Mouse (Mus musculus): ENCODE results near the gene Lrrc8d.
A peak's percentile ranks its signal among the peaks of the same experiment; 100 is the strongest.

GRCm38 (mm10) chr5:105699141-105700069 lies at the start of gene Lrrc8d:
- TF ChIP-seq JUN (IDR thresholded peaks at IDR 0.05; ENCODE audit: insufficient read depth, low read depth, low read length) = no peak
- TF ChIP-seq CTCF (conservative IDR thresholded peaks at IDR 0.05 in 1 of 2, IDR thresholded peaks at IDR 0.05 in 1 of 2; ENCODE audit: low read depth in 2 of 2, low read length in 2 of 2) = peak in 1 of 2 experiments; percentile 25; a peak in 1 of 4 replicates
- no peak for TF ChIP-seq CHD2 (IDR thresholded peaks at IDR 0.05; ENCODE audit: low read length)
- TF ChIP-seq RCOR1 (conservative IDR thresholded peaks at IDR 0.05; ENCODE audit: low read depth, low read length) = no peak
- TF ChIP-seq POLR2A (IDR thresholded peaks at IDR 0.05; ENCODE audit: low read depth, low read length) = peak; percentile 54; the same call in 1 of the 2 replicates
- TF ChIP-seq USF1 (IDR thresholded peaks at IDR 0.05; ENCODE audit: low read depth, low read length) = peak; percentile 84
- 0 out of 2 replicates have a peak, but pooled peaks have one; percentile 7 for TF ChIP-seq POLR2AphosphoS2 (IDR thresholded peaks at IDR 0.05; ENCODE audit: low read depth, low read length)
- TF ChIP-seq ZNF384 (IDR thresholded peaks at IDR 0.05; ENCODE audit: low read depth, low read length) = no peak
- TF ChIP-seq EP300 (IDR thresholded peaks at IDR 0.05; ENCODE audit: low read length) = no peak

Data from CH12.LX (cell line).